In genomic region chr11:113140595-113140994, GRCm38 (mm10) we compare ENCODE assay signal across 18 mouse cellular contexts.
DNase-seq lines count a peak whose midpoint lies in the region; ATAC-seq and TF ChIP-seq lines count a peak whose summit lies in the region.
"Had no signal": no experiment of that assay in that cellular context is flagged by ENCODE, and none has a peak within 500 bp of the region (broad histone marks: within the 10 kb centered on the region; RNA-seq: fewer than 3 reads in every experiment).

No protein-coding gene starts in this region.

- H3K36me3 ChIP-seq in hindbrain, embryonic 15.5 days: no peaks in the 10 kb centered on the region
- no peaks in the 10 kb centered on the region for H3K36me3 ChIP-seq in hindbrain, embryonic 14.5 days (replicated peaks; ENCODE audit: control insufficient read depth, insufficient read depth)
- H3K36me3 ChIP-seq: embryonic facial prominence, embryonic 13.5 days; forebrain, embryonic 12.5 days; heart, embryonic 15.5 days; intestine, embryonic 15.5 days had no signal

- no peak for ATAC-seq in hindbrain, embryonic 15.5 days (ENCODE audit: low FRiP score, low read depth)
- ATAC-seq in hindbrain, embryonic 14.5 days (ENCODE audit: low FRiP score): no peak
- ATAC-seq: forebrain, embryonic 16.5 days; intestine, embryonic 15.5 days had no signal

- intact Hi-C loops in left cerebral cortex, adult 2 months (cut with DNase I): loop anchor here (5.0 kb wide), 1 partner anchor 358 kb away; the partner anchor contains the start of gene Sox9

- H3K4me1 ChIP-seq in hindbrain, embryonic 15.5 days (replicated peaks): peaks cover 53% of the 10 kb centered on the region
- H3K4me1 ChIP-seq in hindbrain, embryonic 14.5 days (replicated peaks; ENCODE audit: control insufficient read depth, insufficient read depth, low read length): peaks cover 29% of the 10 kb centered on the region

- H3K9ac ChIP-seq in hindbrain, embryonic 15.5 days: no peak overlapping the region
- no peak overlapping the region for H3K9ac ChIP-seq in hindbrain, embryonic 14.5 days
- H3K9ac ChIP-seq: embryonic facial prominence, embryonic 13.5 days; forebrain, embryonic 12.5 days; heart, embryonic 15.5 days; intestine, embryonic 15.5 days had no signal

- 55% methylated on average over 9 of the region's 9 CpGs for WGBS in hindbrain, embryonic 15.5 days
- WGBS in hindbrain, embryonic 14.5 days: 70% methylated on average over 9 of the region's 9 CpGs

- H3K27me3 ChIP-seq in hindbrain, embryonic 15.5 days: no peaks in the 10 kb centered on the region
- H3K27me3 ChIP-seq in hindbrain, embryonic 14.5 days (ENCODE audit: control insufficient read depth, insufficient read depth, low read length): no peaks in the 10 kb centered on the region
- H3K27me3 ChIP-seq: embryonic facial prominence, embryonic 13.5 days; forebrain, embryonic 12.5 days; heart, embryonic 15.5 days; intestine, embryonic 15.5 days had no signal

- H3K9me3 ChIP-seq in hindbrain, embryonic 15.5 days: no peaks in the 10 kb centered on the region
- H3K9me3 ChIP-seq in hindbrain, embryonic 14.5 days (ENCODE audit: control insufficient read depth, low read length): no peaks in the 10 kb centered on the region
- H3K9me3 ChIP-seq: embryonic facial prominence, embryonic 13.5 days; forebrain, embryonic 12.5 days; heart, embryonic 15.5 days; intestine, embryonic 15.5 days had no signal

- DNase-seq in cerebellum, postnatal 14 days: peak; percentile 28 to 53
- no peak for DNase-seq in cerebellum, adult 11 months
- no peak for DNase-seq in hindbrain, embryonic 14.5 days (ENCODE audit: low spot score)
- no peak for DNase-seq in left cerebral cortex, adult 2 months (ENCODE audit: extremely low spot score in 1 of 2, low spot score in 2 of 2)
- DNase-seq in left cerebral cortex, adult 11 months (ENCODE audit: low spot score): no peak
- DNase-seq: adrenal gland, postnatal 10 days; cerebellum, adult 11-12 months; cerebellum, adult 9-11 months; gastrocnemius, postnatal 10 days; heart, adult 2 months; heart, postnatal 14 days had no signal

- H3K4me2 ChIP-seq in hindbrain, embryonic 15.5 days: no peak overlapping the region
- H3K4me2 ChIP-seq in hindbrain, embryonic 14.5 days (replicated peaks): no peak overlapping the region
- H3K4me2 ChIP-seq: embryonic facial prominence, embryonic 13.5 days; forebrain, embryonic 12.5 days; heart, embryonic 11.5 days; heart, embryonic 15.5 days; intestine, embryonic 15.5 days had no signal

- H3K4me3 ChIP-seq in hindbrain, embryonic 15.5 days: no peak overlapping the region
- H3K4me3 ChIP-seq in hindbrain, embryonic 14.5 days (replicated peaks; ENCODE audit: low read length): no peak overlapping the region
- no peak overlapping the region for H3K4me3 ChIP-seq in left cerebral cortex, adult 2 months
- H3K4me3 ChIP-seq: embryonic facial prominence, embryonic 13.5 days; forebrain, embryonic 12.5 days; heart, adult 2 months; heart, embryonic 15.5 days; intestine, embryonic 15.5 days had no signal

- H3K27ac ChIP-seq in hindbrain, embryonic 15.5 days (replicated peaks): 0 out of 2 replicates have a peak overlapping the region, but pooled peaks have one; percentile 42
- H3K27ac ChIP-seq in hindbrain, embryonic 14.5 days: no peak overlapping the region
- H3K27ac ChIP-seq in left cerebral cortex, adult 2 months: peak overlapping the region; percentile 16; the same call in 1 of the 2 replicates
- H3K27ac ChIP-seq: embryonic facial prominence, embryonic 13.5 days; forebrain, embryonic 12.5 days; heart, adult 2 months; heart, embryonic 15.5 days; intestine, embryonic 15.5 days had no signal

- TF ChIP-seq CTCF in left cerebral cortex, adult 2 months (IDR thresholded peaks at IDR 0.05): no peak

Comparison
In these comparisons a context has a peak if more than half of its experiments do, and no peak if none do; other contexts are left out.
1. DNase-seq: peak in cerebellum, postnatal 14 days (2 of 2); none in cerebellum, adult 11 months (single experiment), hindbrain, embryonic 14.5 days (single experiment), left cerebral cortex, adult 2 months (0 of 2) and left cerebral cortex, adult 11 months (single experiment).